Mouse (Mus musculus) stomach, embryonic 15.5 days (tissue): Measurements from ENCODE around the gene Pdzd2. TPM values are rescaled to one million over a fixed set of nuclear protein-coding genes. Genes with fewer than 3 reads are reported as not detected.
A peak's percentile ranks its signal among the peaks of the same experiment; 100 is the strongest.

Experiments
- ATAC-seq: fragments of 200-750 bp; cut with Nextera tagmentation; 2 replicates; pipeline ENCODE4 v1.8.0; 2017; ENCODE audit warnings: low read depth, moderate number of reproducible peaks, moderate TSS enrichment; ENCODE audit not compliant: insufficient read depth, low FRiP score
- H3K27ac ChIP-seq: fragments of 300-500 bp; sonication (generic); 2 replicates; pipeline ENCODE4 v1.5.1; 2015; ENCODE audit warnings: mild to moderate bottlenecking, inconsistent platforms
- H3K27me3 ChIP-seq: fragments of 300-500 bp; sonication (generic); replicated peaks from 2 replicates; pipeline ENCODE4 v1.6.1; 2015; ENCODE audit warnings: inconsistent platforms
- H3K36me3 ChIP-seq: fragments of 300-500 bp; sonication (generic); 2 replicates; pipeline ENCODE4 v1.6.1; 2015; ENCODE audit warnings: inconsistent platforms
- H3K4me1 ChIP-seq: fragments of 300-500 bp; sonication (generic); 2 replicates; pipeline ENCODE4 v1.6.1; 2015; ENCODE audit warnings: inconsistent platforms
- H3K4me2 ChIP-seq: fragments of 300-500 bp; sonication (generic); 2 replicates; pipeline ENCODE4 v1.6.1; 2015; ENCODE audit warnings: mild to moderate bottlenecking, inconsistent platforms
- H3K4me3 ChIP-seq: fragments of 300-500 bp; sonication (generic); replicated peaks from 2 replicates; pipeline ENCODE4 v1.5.1; 2015; ENCODE audit warnings: inconsistent platforms
- H3K9ac ChIP-seq: fragments of 300-500 bp; sonication (generic); 2 replicates; pipeline ENCODE4 v1.6.1; 2015; ENCODE audit warnings: inconsistent platforms
- H3K9me3 ChIP-seq: fragments of 300-500 bp; sonication (generic); 2 replicates; pipeline ENCODE4 v1.6.1; 2016; ENCODE audit warnings: inconsistent platforms
- WGBS: fragments of 180-500 bp; shearing (Covaris S2); methylation state at CpG from one replicate; pipeline ENCODE4 v1.1.7; 2015; 5-methylcytosine and 5-hydroxymethylcytosine counted together
- polyA plus RNA-seq: library from polyadenylated mRNA; unstranded; fragments of >200 nt; fragmentation: Nextera tagmentation; extraction: Ambion mirVana; gene quantifications from 2 replicates; pipeline ENCODE4 v1.2.1, GENCODE M21; 2015

Gene Pdzd2
- polyA plus RNA-seq, 1 experiment from 2014 or later: 28.3 TPM

- Histone ChIP-seq H3K27me3 (no peaks in the 10 kb centered on the region), H3K9me3 (no peaks in the 10 kb centered on the region), H3K9ac (peak within 1 kb of the TSS; percentile 97), H3K4me2 (peak within 1 kb of the TSS; percentile 76), H3K27ac (peak within 1 kb of the TSS; percentile 93), H3K36me3 (no peaks in the 10 kb centered on the region), H3K4me3 (peak within 1 kb of the TSS; percentile 100), H3K4me1 (peaks cover 11% of the 10 kb centered on the region; the same call in 1 of the 2 replicates)
- under 1% methylated on average over 70 of the region's 70 CpGs for WGBS
- peak; percentile 28; the same call in 1 of the 2 replicates for ATAC-seq
Observed at GRCm38 (mm10) chr15:12321788-12322621, 417.7 kb downstream of the Pdzd2 start, which contains the start of gene 1810049J17Rik. TSS of gene 1810049J17Rik (minus strand) at chr15:12321899.

GRCm38 (mm10) chr15:12321091-12321787, 418.5 kb downstream of the Pdzd2 start, which contains the start of gene Golph3:
TSS of gene Golph3 (plus strand) at chr15:12321450.
- no peaks in the 10 kb centered on the region for H3K36me3 ChIP-seq
- peak within 1 kb of the TSS; percentile 93 for H3K27ac ChIP-seq
- no peaks in the 10 kb centered on the region for H3K9me3 ChIP-seq
- under 1% methylated on average over 61 of the region's 74 CpGs for WGBS
- ATAC-seq: peak; percentile 94
- peak within 1 kb of the TSS; percentile 97 for H3K9ac ChIP-seq
- H3K4me3 ChIP-seq: peak within 1 kb of the TSS; percentile 100
- H3K4me2 ChIP-seq: peak within 1 kb of the TSS; percentile 76
- peaks cover 11% of the 10 kb centered on the region; the same call in 1 of the 2 replicates for H3K4me1 ChIP-seq
- no peaks in the 10 kb centered on the region for H3K27me3 ChIP-seq

- Histone ChIP-seq H3K4me3 (peak overlapping the region; percentile 100), H3K36me3 (no peaks in the 10 kb centered on the region), H3K27ac (peak overlapping the region; percentile 86), H3K4me1 (peaks cover 9% of the 10 kb centered on the region; the same call in 1 of the 2 replicates), H3K9me3 (no peaks in the 10 kb centered on the region), H3K9ac (peak overlapping the region; percentile 76; the same call in 1 of the 2 replicates), H3K27me3 (no peaks in the 10 kb centered on the region), H3K4me2 (peak overlapping the region; percentile 76)
- peak; percentile 9 for ATAC-seq
- 1% methylated on average over 22 of the region's 22 CpGs for WGBS
Observed at GRCm38 (mm10) chr15:12320441-12321090, 419.2 kb downstream of the Pdzd2 start.

- Histone ChIP-seq H3K36me3 (no peaks in the 10 kb centered on the region), H3K4me2 (peak overlapping the region; percentile 76; the same call in 1 of the 2 replicates), H3K4me3 (no peak overlapping the region), H3K9ac (no peak overlapping the region), H3K4me1 (peaks cover 9% of the 10 kb centered on the region; the same call in 1 of the 2 replicates), H3K9me3 (no peaks in the 10 kb centered on the region), H3K27ac (no peak overlapping the region), H3K27me3 (no peaks in the 10 kb centered on the region)
- 47% methylated on average over 5 of the region's 5 CpGs for WGBS
- ATAC-seq: no peak
Observed at GRCm38 (mm10) chr15:12319889-12320288, 419.8 kb downstream of the Pdzd2 start.

- peaks cover 2% of the 10 kb centered on the region; the same call in 1 of the 2 replicates for H3K4me1 ChIP-seq
- no peak overlapping the region for H3K27ac ChIP-seq
- H3K9me3 ChIP-seq: no peaks in the 10 kb centered on the region
- ATAC-seq: no peak
- no peak overlapping the region for H3K4me2 ChIP-seq
- WGBS: 83% methylated on average over 8 of the region's 8 CpGs
- no peak overlapping the region for H3K4me3 ChIP-seq
- no peaks in the 10 kb centered on the region for H3K27me3 ChIP-seq
- H3K9ac ChIP-seq: no peak overlapping the region
- H3K36me3 ChIP-seq: no peaks in the 10 kb centered on the region
Observed at GRCm38 (mm10) chr15:12318451-12318850, 421.3 kb downstream of the Pdzd2 start.

GRCm38 (mm10) chr15:12317290-12317689, 422.4 kb downstream of the Pdzd2 start:
- no peaks in the 10 kb centered on the region for H3K27me3 ChIP-seq
- no peak overlapping the region for H3K27ac ChIP-seq
- H3K9me3 ChIP-seq: no peaks in the 10 kb centered on the region
- ATAC-seq: no peak
- no peak overlapping the region for H3K4me2 ChIP-seq
- no peak overlapping the region for H3K9ac ChIP-seq
- H3K36me3 ChIP-seq: no peaks in the 10 kb centered on the region
- H3K4me3 ChIP-seq: no peak overlapping the region
- 76% methylated on average over 5 of the region's 5 CpGs for WGBS
- peaks cover 2% of the 10 kb centered on the region; the same call in 1 of the 2 replicates for H3K4me1 ChIP-seq

- Histone ChIP-seq H3K36me3 (no peaks in the 10 kb centered on the region), H3K27me3 (no peaks in the 10 kb centered on the region), H3K27ac (no peak overlapping the region), H3K4me2 (no peak overlapping the region), H3K9me3 (no peaks in the 10 kb centered on the region), H3K4me3 (no peak overlapping the region), H3K4me1 (peaks cover 2% of the 10 kb centered on the region; the same call in 1 of the 2 replicates), H3K9ac (no peak overlapping the region)
- WGBS: 52% methylated on average over 2 of the region's 2 CpGs
- no peak for ATAC-seq
Observed at GRCm38 (mm10) chr15:12315996-12316395, 423.7 kb downstream of the Pdzd2 start.

GRCm38 (mm10) chr15:12314584-12314983, 425.1 kb downstream of the Pdzd2 start:
- no peaks in the 10 kb centered on the region for H3K4me1 ChIP-seq
- no peak overlapping the region for H3K4me2 ChIP-seq
- H3K9ac ChIP-seq: no peak overlapping the region
- no peak for ATAC-seq
- H3K36me3 ChIP-seq: no peaks in the 10 kb centered on the region
- no peak overlapping the region for H3K27ac ChIP-seq
- no peaks in the 10 kb centered on the region for H3K27me3 ChIP-seq
- no peak overlapping the region for H3K4me3 ChIP-seq
- H3K9me3 ChIP-seq: no peaks in the 10 kb centered on the region
- 54% methylated on average over 5 of the region's 5 CpGs for WGBS

- no peaks in the 10 kb centered on the region for H3K27me3 ChIP-seq
- H3K4me3 ChIP-seq: no peak overlapping the region
- 14% methylated on average over 1 of the region's 1 CpGs for WGBS
- H3K27ac ChIP-seq: no peak overlapping the region
- H3K36me3 ChIP-seq: no peaks in the 10 kb centered on the region
- H3K4me2 ChIP-seq: no peak overlapping the region
- H3K9me3 ChIP-seq: no peaks in the 10 kb centered on the region
- no peaks in the 10 kb centered on the region for H3K4me1 ChIP-seq
- peak; percentile 68 for ATAC-seq
- H3K9ac ChIP-seq: no peak overlapping the region
Observed at GRCm38 (mm10) chr15:12313255-12313654, 426.5 kb downstream of the Pdzd2 start.

GRCm38 (mm10) chr15:12311465-12311864, 428.3 kb downstream of the Pdzd2 start:
- no peaks in the 10 kb centered on the region for H3K9me3 ChIP-seq
- no peaks in the 10 kb centered on the region for H3K36me3 ChIP-seq
- H3K27ac ChIP-seq: no peak overlapping the region
- 89% methylated on average over 7 of the region's 7 CpGs for WGBS
- no peak overlapping the region for H3K4me3 ChIP-seq
- H3K27me3 ChIP-seq: no peaks in the 10 kb centered on the region
- H3K4me2 ChIP-seq: no peak overlapping the region
- H3K9ac ChIP-seq: no peak overlapping the region
- no peak for ATAC-seq
- peaks cover under 1% of the 10 kb centered on the region; the same call in 1 of the 2 replicates for H3K4me1 ChIP-seq

- H3K9ac ChIP-seq: no peak overlapping the region
- ATAC-seq: no peak
- no peaks in the 10 kb centered on the region for H3K9me3 ChIP-seq
- peaks cover 3% of the 10 kb centered on the region; the same call in 1 of the 2 replicates for H3K4me1 ChIP-seq
- H3K27me3 ChIP-seq: no peaks in the 10 kb centered on the region
- no peak overlapping the region for H3K27ac ChIP-seq
- H3K4me2 ChIP-seq: no peak overlapping the region
- H3K4me3 ChIP-seq: no peak overlapping the region
- H3K36me3 ChIP-seq: no peaks in the 10 kb centered on the region
- 79% methylated on average over 4 of the region's 4 CpGs for WGBS
Observed at GRCm38 (mm10) chr15:12310676-12311075, 429.0 kb downstream of the Pdzd2 start.
